10 mouse cellular contexts compared by ENCODE assay signal in the genomic region with DNA sequence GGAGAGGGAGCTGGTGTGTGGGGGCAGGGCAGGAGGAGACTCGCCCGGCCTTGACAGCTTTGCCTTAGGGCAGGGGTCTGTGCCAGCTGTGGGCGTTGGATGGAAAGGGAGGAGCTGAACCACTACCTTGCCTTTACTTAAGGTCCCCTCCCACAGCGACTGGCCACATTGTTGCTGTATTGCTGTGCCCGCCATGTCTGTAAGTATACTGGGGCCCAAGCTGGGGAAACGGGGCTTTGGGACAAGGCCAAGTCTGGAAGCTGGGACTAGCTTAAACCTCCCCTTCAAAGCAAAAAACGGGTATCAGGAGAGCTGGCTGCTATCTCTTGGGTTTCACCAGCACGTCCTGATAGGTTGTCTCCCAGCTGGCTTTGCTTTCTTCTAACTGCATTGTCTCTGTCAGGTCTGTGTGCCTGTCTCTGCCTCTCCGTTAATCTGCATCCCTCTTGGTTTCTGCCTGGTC. TPM values are rescaled to one million over a fixed set of nuclear protein-coding genes. Genes with fewer than 3 reads are reported as not detected.
DNase-seq lines count a peak whose midpoint lies in the region; ATAC-seq and TF ChIP-seq lines count a peak whose summit lies in the region.
"Had no signal": no experiment of that assay in that cellular context is flagged by ENCODE, and none has a peak within 500 bp of the region (broad histone marks: within the 10 kb centered on the region; RNA-seq: fewer than 3 reads in every experiment).

No protein-coding gene starts in this region.

- intact Hi-C loops in gastrocnemius, adult 2 months (cut with DNase I), result no loop called here

- no peak for TF ChIP-seq CTCF in kidney, postnatal 0 days (IDR thresholded peaks at IDR 0.05; ENCODE audit: low read depth)
- TF ChIP-seq CTCF in brain, embryonic 14.5 days (IDR thresholded peaks at IDR 0.05; ENCODE audit: borderline replicate concordance, extremely low read depth, insufficient read depth, insufficient read length), result no peak
- TF ChIP-seq CTCF in gastrocnemius, adult 2 months (IDR thresholded peaks at IDR 0.05), result no peak
- TF ChIP-seq CTCF in lung, postnatal 0 days (IDR thresholded peaks at IDR 0.05), result no peak

- peak overlapping the region; percentile 30; the same call in 1 of the 2 replicates for H3K9ac ChIP-seq in forebrain, embryonic 13.5 days
- no peak overlapping the region; the same call in 1 of the 2 replicates for H3K9ac ChIP-seq in forebrain, embryonic 16.5 days (replicated peaks; ENCODE audit: low read depth, low read length)
- no peak overlapping the region for H3K9ac ChIP-seq in kidney, postnatal 0 days (ENCODE audit: low read depth, low read length)
- no peak overlapping the region for H3K9ac ChIP-seq in kidney, embryonic 15.5 days
- no peak overlapping the region for H3K9ac ChIP-seq in lung, postnatal 0 days (replicated peaks; ENCODE audit: low read depth)

- TF ChIP-seq EP300 in lung, postnatal 0 days (IDR thresholded peaks at IDR 0.05), result no peak

- peak overlapping the region; percentile 33; the same call in 1 of the 2 replicates for H3K4me2 ChIP-seq in forebrain, embryonic 13.5 days
- H3K4me2 ChIP-seq in forebrain, embryonic 16.5 days (ENCODE audit: low read length), result no peak overlapping the region
- peak overlapping the region; percentile 7; the same call in 1 of the 2 replicates for H3K4me2 ChIP-seq in kidney, postnatal 0 days (ENCODE audit: low read length)
- H3K4me2 ChIP-seq in kidney, embryonic 15.5 days, result no peak overlapping the region
- H3K4me2 ChIP-seq in lung, postnatal 0 days (replicated peaks; ENCODE audit: low read depth, low read length), result no peak overlapping the region

- ATAC-seq in forebrain, embryonic 13.5 days, result no peak
- ATAC-seq in forebrain, embryonic 16.5 days, result no peak
- ATAC-seq in kidney, postnatal 0 days (replicated peaks; ENCODE audit: low FRiP score, low read depth), result no peak
- no peak for ATAC-seq in kidney, embryonic 15.5 days (replicated peaks; ENCODE audit: low FRiP score)
- ATAC-seq in megakaryocyte-erythroid progenitor cell, adult 5-6 weeks (replicated peaks; ENCODE audit: low FRiP score, low TSS enrichment, poor library complexity, severe bottlenecking), result peak; percentile 14; the same call in 1 of the 2 replicates
- no peak for ATAC-seq in lung, postnatal 0 days

- no peak for TF ChIP-seq POLR2A in brain, embryonic 14.5 days (IDR thresholded peaks at IDR 0.05; ENCODE audit: borderline replicate concordance, extremely low read depth, insufficient read depth, insufficient read length, poor library complexity, severe bottlenecking)

- no peaks in the 10 kb centered on the region for H3K27me3 ChIP-seq in forebrain, embryonic 13.5 days
- H3K27me3 ChIP-seq in forebrain, embryonic 16.5 days (replicated peaks; ENCODE audit: control insufficient read depth, insufficient read depth, low read length), result no peaks in the 10 kb centered on the region
- H3K27me3 ChIP-seq in kidney, postnatal 0 days (ENCODE audit: insufficient read depth, low read length), result no peaks in the 10 kb centered on the region
- H3K27me3 ChIP-seq in kidney, embryonic 15.5 days, result no peaks in the 10 kb centered on the region
- no peaks in the 10 kb centered on the region for H3K27me3 ChIP-seq in lung, postnatal 0 days (replicated peaks; ENCODE audit: insufficient read depth, low read length)

- peaks cover 5% of the 10 kb centered on the region; the same call in 1 of the 2 replicates for H3K9me3 ChIP-seq in forebrain, embryonic 13.5 days (replicated peaks)
- peaks cover 3% of the 10 kb centered on the region for H3K9me3 ChIP-seq in forebrain, embryonic 16.5 days (ENCODE audit: control insufficient read depth, low read length)
- H3K9me3 ChIP-seq in kidney, postnatal 0 days (replicated peaks; ENCODE audit: low read length), result no peaks in the 10 kb centered on the region
- H3K9me3 ChIP-seq in kidney, embryonic 15.5 days (replicated peaks), result no peaks in the 10 kb centered on the region
- no peaks in the 10 kb centered on the region for H3K9me3 ChIP-seq in lung, postnatal 0 days (ENCODE audit: low read length)

- no peak for DNase-seq in kidney, postnatal 0 days (ENCODE audit: low spot score)
- peak; percentile 56 for DNase-seq in brain, embryonic 14.5 days (ENCODE audit: low read depth)
- DNase-seq in gastrocnemius, adult 2 months, result no peak
- no peak for DNase-seq in lung, postnatal 0 days (ENCODE audit: low spot score)
- DNase-seq: B cell, adult 2 months; kidney, postnatal 14 days had no signal

- peaks cover 17% of the 10 kb centered on the region for H3K4me1 ChIP-seq in forebrain, embryonic 13.5 days
- H3K4me1 ChIP-seq in forebrain, embryonic 16.5 days (replicated peaks; ENCODE audit: control insufficient read depth, insufficient read depth, low read length), result peaks cover 6% of the 10 kb centered on the region; the same call in 1 of the 2 replicates
- H3K4me1 ChIP-seq in kidney, postnatal 0 days (replicated peaks; ENCODE audit: insufficient read depth, low read length), result peaks cover 4% of the 10 kb centered on the region; the same call in 1 of the 2 replicates
- H3K4me1 ChIP-seq in kidney, embryonic 15.5 days, result peaks cover 29% of the 10 kb centered on the region
- H3K4me1 ChIP-seq in lung, postnatal 0 days (ENCODE audit: insufficient read depth, low read depth, low read length), result peaks cover 13% of the 10 kb centered on the region; the same call in 1 of the 2 replicates

- WGBS in forebrain, embryonic 13.5 days, result 43% methylated on average over 9 of the region's 9 CpGs
- WGBS in forebrain, embryonic 16.5 days, result 29% methylated on average over 9 of the region's 9 CpGs
- WGBS in kidney, postnatal 0 days, result 42% methylated on average over 9 of the region's 9 CpGs
- WGBS in kidney, embryonic 15.5 days, result 45% methylated on average over 9 of the region's 9 CpGs
- WGBS in lung, postnatal 0 days, result 51% methylated on average over 9 of the region's 9 CpGs

- no peak overlapping the region for H3K27ac ChIP-seq in forebrain, embryonic 13.5 days
- no peak overlapping the region for H3K27ac ChIP-seq in forebrain, embryonic 16.5 days (ENCODE audit: low read length)
- no peak overlapping the region for H3K27ac ChIP-seq in kidney, postnatal 0 days
- H3K27ac ChIP-seq in kidney, embryonic 15.5 days, result no peak overlapping the region
- H3K27ac ChIP-seq in gastrocnemius, adult 2 months, result no peak overlapping the region
- no peak overlapping the region for H3K27ac ChIP-seq in lung, postnatal 0 days (ENCODE audit: low read length)

- H3K36me3 ChIP-seq in forebrain, embryonic 13.5 days (ENCODE audit: poor library complexity, severe bottlenecking), result no peaks in the 10 kb centered on the region
- H3K36me3 ChIP-seq in forebrain, embryonic 16.5 days (ENCODE audit: control insufficient read depth, insufficient read depth), result no peaks in the 10 kb centered on the region
- H3K36me3 ChIP-seq in kidney, postnatal 0 days (ENCODE audit: insufficient read depth, low read length), result no peaks in the 10 kb centered on the region
- no peaks in the 10 kb centered on the region for H3K36me3 ChIP-seq in kidney, embryonic 15.5 days
- H3K36me3 ChIP-seq in lung, postnatal 0 days (ENCODE audit: insufficient read depth, low read length), result no peaks in the 10 kb centered on the region

- H3K4me3 ChIP-seq in forebrain, embryonic 13.5 days, result no peak overlapping the region; the same call in 1 of the 2 replicates
- no peak overlapping the region for H3K4me3 ChIP-seq in forebrain, embryonic 16.5 days (replicated peaks; ENCODE audit: low read length)
- H3K4me3 ChIP-seq in kidney, postnatal 0 days (replicated peaks; ENCODE audit: low read depth, low read length), result no peak overlapping the region
- no peak overlapping the region for H3K4me3 ChIP-seq in kidney, embryonic 15.5 days (replicated peaks)
- H3K4me3 ChIP-seq in gastrocnemius, adult 2 months, result no peak overlapping the region
- H3K4me3 ChIP-seq in lung, postnatal 0 days (ENCODE audit: low read depth, low read length), result no peak overlapping the region

RNA-seq across cellular contexts. Expression of gene Lgals7, which starts 0.7 kb away (rescaled TPM):
- 2.0 and 2.4 TPM in 2 replicates for polyA plus RNA-seq in forebrain, embryonic 13.5 days (2015; fragmentation: Nextera tagmentation; extraction: Ambion mirVana)
- polyA plus RNA-seq in forebrain, embryonic 16.5 days (2015; fragmentation: Nextera tagmentation; extraction: Ambion mirVana), result 1.7 and 2.9 TPM in 2 replicates
- polyA plus RNA-seq in kidney, postnatal 0 days (2015; fragmentation: Nextera tagmentation; extraction: Ambion mirVana), result 1.3 and 1.7 TPM in 2 replicates
- polyA plus RNA-seq in kidney, embryonic 15.5 days (2015; fragmentation: Nextera tagmentation; extraction: Ambion mirVana), result 1.9 and 3.1 TPM in 2 replicates
- polyA plus RNA-seq in brain, embryonic 14.5 days (2012; rRNA removed), result 30.7 and 31.2 TPM in 2 replicates
- total RNA-seq in megakaryocyte-erythroid progenitor cell, adult 5-6 weeks (2014; fragmentation: Nextera tagmentation), result not detected in 2 replicates
- not detected in 2 replicates for total RNA-seq in megakaryocyte-erythroid progenitor cell, adult 5-6 weeks (2017)
- total RNA-seq in gastrocnemius, adult 2 months (2021), result not detected
- 2.2 and 3.0 TPM in 2 replicates for polyA plus RNA-seq in lung, postnatal 0 days (2015; fragmentation: Nextera tagmentation; extraction: Ambion mirVana)

RNA-seq across cellular contexts. Expression of gene Capn12, which starts 16.9 kb away (rescaled TPM):
- 0.21 and 0.30 TPM in 2 replicates for polyA plus RNA-seq in forebrain, embryonic 13.5 days (2015; fragmentation: Nextera tagmentation; extraction: Ambion mirVana)
- 0.27 and 0.81 TPM in 2 replicates for polyA plus RNA-seq in forebrain, embryonic 16.5 days (2015; fragmentation: Nextera tagmentation; extraction: Ambion mirVana)
- 0.34 and 0.47 TPM in 2 replicates for polyA plus RNA-seq in kidney, postnatal 0 days (2015; fragmentation: Nextera tagmentation; extraction: Ambion mirVana)
- 0.36 and 0.64 TPM in 2 replicates for polyA plus RNA-seq in kidney, embryonic 15.5 days (2015; fragmentation: Nextera tagmentation; extraction: Ambion mirVana)
- polyA plus RNA-seq in brain, embryonic 14.5 days (2012; rRNA removed), result 0.08 and 0.16 TPM in 2 replicates
- total RNA-seq in megakaryocyte-erythroid progenitor cell, adult 5-6 weeks (2014; fragmentation: Nextera tagmentation), result not detected in 2 replicates
- total RNA-seq in megakaryocyte-erythroid progenitor cell, adult 5-6 weeks (2017), result not detected in 2 replicates
- under 1 TPM; 0.15 to 0.28 TPM for total RNA-seq in gastrocnemius, adult 2 months (2021)
- polyA plus RNA-seq in lung, postnatal 0 days (2015; fragmentation: Nextera tagmentation; extraction: Ambion mirVana), result 0.27 and 0.33 TPM in 2 replicates

RNA-seq across cellular contexts. Expression of gene Lgals4, which starts 30.7 kb away (rescaled TPM):
- polyA plus RNA-seq in forebrain, embryonic 13.5 days (2015; fragmentation: Nextera tagmentation; extraction: Ambion mirVana), result 2.5 and 3.3 TPM in 2 replicates
- polyA plus RNA-seq in forebrain, embryonic 16.5 days (2015; fragmentation: Nextera tagmentation; extraction: Ambion mirVana), result 5.2 and 5.7 TPM in 2 replicates
- 10.8 and 10.9 TPM in 2 replicates for polyA plus RNA-seq in kidney, postnatal 0 days (2015; fragmentation: Nextera tagmentation; extraction: Ambion mirVana)
- polyA plus RNA-seq in kidney, embryonic 15.5 days (2015; fragmentation: Nextera tagmentation; extraction: Ambion mirVana), result 12.0 and 32.1 TPM in 2 replicates
- polyA plus RNA-seq in brain, embryonic 14.5 days (2012; rRNA removed), result 6.0 and 7.0 TPM in 2 replicates
- total RNA-seq in megakaryocyte-erythroid progenitor cell, adult 5-6 weeks (2014; fragmentation: Nextera tagmentation), result 8.7 and 23.2 TPM in 2 replicates
- total RNA-seq in megakaryocyte-erythroid progenitor cell, adult 5-6 weeks (2017), result 2.6 and 3.8 TPM in 2 replicates
- 1 to 10 TPM; 2.6 to 7.3 TPM for total RNA-seq in gastrocnemius, adult 2 months (2021)
- polyA plus RNA-seq in lung, postnatal 0 days (2015; fragmentation: Nextera tagmentation; extraction: Ambion mirVana), result 14.9 and 15.6 TPM in 2 replicates

RNA-seq across cellular contexts. Expression of gene Ech1, which starts 39.3 kb away (rescaled TPM):
- 69.1 and 75.6 TPM in 2 replicates for polyA plus RNA-seq in forebrain, embryonic 13.5 days (2015; fragmentation: Nextera tagmentation; extraction: Ambion mirVana)
- 87.1 and 97.7 TPM in 2 replicates for polyA plus RNA-seq in forebrain, embryonic 16.5 days (2015; fragmentation: Nextera tagmentation; extraction: Ambion mirVana)
- polyA plus RNA-seq in kidney, postnatal 0 days (2015; fragmentation: Nextera tagmentation; extraction: Ambion mirVana), result 330 and 348 TPM in 2 replicates
- 154 and 164 TPM in 2 replicates for polyA plus RNA-seq in kidney, embryonic 15.5 days (2015; fragmentation: Nextera tagmentation; extraction: Ambion mirVana)
- 77.8 and 100 TPM in 2 replicates for polyA plus RNA-seq in brain, embryonic 14.5 days (2012; rRNA removed)
- total RNA-seq in megakaryocyte-erythroid progenitor cell, adult 5-6 weeks (2014; fragmentation: Nextera tagmentation), result 119 and 130 TPM in 2 replicates
- 85.5 and 95.0 TPM in 2 replicates for total RNA-seq in megakaryocyte-erythroid progenitor cell, adult 5-6 weeks (2017)
- 100 to 1,000 TPM; 173 to 338 TPM for total RNA-seq in gastrocnemius, adult 2 months (2021)
- 287 and 308 TPM in 2 replicates for polyA plus RNA-seq in lung, postnatal 0 days (2015; fragmentation: Nextera tagmentation; extraction: Ambion mirVana)

RNA-seq across cellular contexts. Expression of gene Hnrnpl, which starts 56.0 kb away (rescaled TPM):
- polyA plus RNA-seq in forebrain, embryonic 13.5 days (2015; fragmentation: Nextera tagmentation; extraction: Ambion mirVana), result 264 and 282 TPM in 2 replicates
- 185 and 203 TPM in 2 replicates for polyA plus RNA-seq in forebrain, embryonic 16.5 days (2015; fragmentation: Nextera tagmentation; extraction: Ambion mirVana)
- 232 TPM in 2 replicates for polyA plus RNA-seq in kidney, postnatal 0 days (2015; fragmentation: Nextera tagmentation; extraction: Ambion mirVana)
- 264 and 265 TPM in 2 replicates for polyA plus RNA-seq in kidney, embryonic 15.5 days (2015; fragmentation: Nextera tagmentation; extraction: Ambion mirVana)
- 444 and 451 TPM in 2 replicates for polyA plus RNA-seq in brain, embryonic 14.5 days (2012; rRNA removed)
- total RNA-seq in megakaryocyte-erythroid progenitor cell, adult 5-6 weeks (2014; fragmentation: Nextera tagmentation), result 437 and 487 TPM in 2 replicates
- 350 and 619 TPM in 2 replicates for total RNA-seq in megakaryocyte-erythroid progenitor cell, adult 5-6 weeks (2017)
- 100 to 1,000 TPM; 131 to 143 TPM for total RNA-seq in gastrocnemius, adult 2 months (2021)
- 151 and 154 TPM in 2 replicates for polyA plus RNA-seq in lung, postnatal 0 days (2015; fragmentation: Nextera tagmentation; extraction: Ambion mirVana)

Comparison
In these comparisons a context has a peak if more than half of its experiments do, and no peak if none do; other contexts are left out.
1. H3K4me2 ChIP-seq: peak in forebrain, embryonic 13.5 days (single experiment) and kidney, postnatal 0 days (single experiment); none in forebrain, embryonic 16.5 days (single experiment), kidney, embryonic 15.5 days (single experiment) and lung, postnatal 0 days (single experiment).